Mouse (Mus musculus): ENCODE measurements around the gene Isca1. TPM values are rescaled to one million over a fixed set of nuclear protein-coding genes. Genes with fewer than 3 reads are reported as not detected.
"Not testable (repeated sequence)": the region's sequence is repeated elsewhere in the genome, so short reads cannot be mapped to it uniquely, and the experiment has no call there.

Isca1 gene
- polyA plus RNA-seq, 1 experiment from 2014 or later = 113 TPM

DNA sequence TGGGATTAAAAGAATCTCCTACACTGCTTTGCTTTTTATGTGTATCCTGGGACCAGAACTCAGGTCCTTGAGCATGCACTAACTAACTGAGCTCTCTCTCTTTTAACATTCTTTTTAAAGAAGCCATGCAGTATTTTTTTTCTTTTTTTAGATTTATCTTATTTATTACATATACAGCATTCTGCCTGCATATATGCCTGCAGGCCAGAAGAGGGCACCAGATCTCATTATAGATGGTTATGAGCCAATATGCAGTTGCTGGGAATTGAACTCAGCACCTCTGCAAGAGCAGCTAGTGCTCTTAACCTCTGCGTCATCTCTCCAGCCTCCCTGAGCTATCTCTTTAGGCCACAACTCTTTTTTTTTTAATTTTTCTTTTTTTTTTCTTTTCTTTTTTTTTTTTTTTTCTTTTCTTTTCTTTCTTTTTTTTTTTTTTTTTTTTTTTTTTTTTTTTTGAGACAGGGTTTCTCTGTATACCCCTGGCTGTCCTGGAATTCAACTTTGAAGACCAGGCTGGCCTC lies 10.2 kb upstream of the Isca1 start:
- WGBS = 96% methylated on average over 1 of the region's 1 CpGs
- H3K4me3 ChIP-seq; H3K27ac ChIP-seq; H3K9me3 ChIP-seq; H3K4me2 ChIP-seq (replicated peaks); H3K27me3 ChIP-seq; ATAC-seq (ENCODE audit: insufficient number of reproducible peaks, insufficient read depth, low FRiP score, low TSS enrichment); H3K4me1 ChIP-seq; H3K9ac ChIP-seq: not testable (repeated sequence)
- H3K36me3 ChIP-seq = peaks cover 90% of the 10 kb centered on the region

DNA sequence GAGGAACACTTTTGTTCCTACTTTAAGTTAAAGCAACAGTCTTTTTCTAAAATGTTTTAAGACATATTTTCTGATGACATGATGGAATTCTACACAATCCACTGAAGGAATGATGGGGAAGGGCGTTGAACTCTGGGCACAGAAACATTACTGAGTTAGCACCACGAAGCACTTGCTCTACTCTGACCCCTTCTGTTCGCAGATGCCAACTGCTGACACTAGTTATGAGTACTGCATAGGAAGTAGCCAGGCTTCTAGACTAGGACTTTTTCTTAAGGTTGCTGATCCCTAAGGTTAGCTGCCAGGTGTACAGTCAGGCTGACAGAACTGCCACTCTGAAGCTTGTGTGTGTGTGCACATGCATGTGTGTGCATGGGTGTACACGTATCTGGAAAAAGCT lies 9.6 kb upstream of the Isca1 start:
- WGBS = 89% methylated on average over 4 of the region's 4 CpGs
- ATAC-seq (ENCODE audit: insufficient number of reproducible peaks, insufficient read depth, low FRiP score, low TSS enrichment) = no peak
- H3K36me3 ChIP-seq = peaks cover 87% of the 10 kb centered on the region

DNA sequence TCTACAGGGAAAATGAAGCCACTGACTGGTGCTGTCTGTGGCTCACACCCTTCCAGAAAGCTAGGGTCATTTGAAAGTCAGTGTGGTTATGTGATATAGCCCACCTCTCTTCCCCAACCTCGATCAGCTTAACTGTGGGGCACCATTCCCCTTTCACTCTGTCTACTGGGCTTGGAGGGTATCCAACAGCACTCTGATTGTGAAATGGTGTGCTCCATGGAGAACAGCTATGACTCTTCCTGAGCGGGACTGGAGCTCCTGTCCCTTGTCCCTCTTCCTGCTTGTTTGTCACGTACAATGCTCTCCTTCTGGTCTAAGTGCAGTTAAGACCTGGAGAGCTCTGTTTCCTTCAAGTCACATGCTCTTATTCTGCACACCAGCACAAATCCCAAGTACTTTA lies 5.6 kb upstream of the Isca1 start:
- no peak overlapping the region for H3K4me2 ChIP-seq (replicated peaks)
- no peak for ATAC-seq (ENCODE audit: insufficient number of reproducible peaks, insufficient read depth, low FRiP score, low TSS enrichment)
- H3K9me3 ChIP-seq = no peaks in the 10 kb centered on the region
- H3K4me3 ChIP-seq = no peak overlapping the region
- no peaks in the 10 kb centered on the region for H3K27me3 ChIP-seq
- 0 out of 2 replicates have a peak, but pooled peaks cover 2% of the 10 kb centered on the region for H3K4me1 ChIP-seq
- peaks cover 61% of the 10 kb centered on the region for H3K36me3 ChIP-seq
- no peak overlapping the region for H3K9ac ChIP-seq
- WGBS = 86% methylated on average over 3 of the region's 3 CpGs
- H3K27ac ChIP-seq = no peak overlapping the region

More for the DNA sequence above, 9.6 kb upstream of the Isca1 start:
- H3K9me3 ChIP-seq = no peaks in the 10 kb centered on the region
- H3K9ac ChIP-seq = no peak overlapping the region
- H3K27ac ChIP-seq = no peak overlapping the region
- no peak overlapping the region for H3K4me3 ChIP-seq
- H3K4me2 ChIP-seq (replicated peaks) = no peak overlapping the region
- no peaks in the 10 kb centered on the region for H3K27me3 ChIP-seq
- H3K4me1 ChIP-seq = no peaks in the 10 kb centered on the region

DNA sequence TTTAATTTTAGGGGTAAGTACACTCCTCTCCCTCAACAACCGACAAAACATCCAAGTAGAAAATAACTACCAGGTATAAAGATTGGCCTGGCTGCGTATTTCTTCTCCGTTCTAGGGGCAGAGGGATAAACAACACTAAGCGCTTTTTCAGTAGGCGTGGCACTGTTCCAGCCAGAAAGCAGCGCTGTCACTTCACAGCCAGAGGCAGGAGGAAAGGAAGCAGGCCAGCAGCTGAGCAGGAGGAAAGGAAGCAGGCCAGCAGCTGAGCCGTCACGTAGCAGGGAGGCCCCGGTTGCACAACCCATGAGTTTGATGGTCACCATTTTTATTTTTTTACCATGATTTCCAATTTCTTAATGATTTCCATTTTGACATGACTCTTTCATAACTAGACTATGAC lies 1.6 kb upstream of the Isca1 start:
- peaks cover 25% of the 10 kb centered on the region for H3K4me1 ChIP-seq
- ATAC-seq (ENCODE audit: insufficient number of reproducible peaks, insufficient read depth, low FRiP score, low TSS enrichment) = no peak
- H3K36me3 ChIP-seq = peaks cover 31% of the 10 kb centered on the region
- H3K4me2 ChIP-seq (replicated peaks) = no peak overlapping the region
- WGBS = 66% methylated on average over 9 of the region's 9 CpGs
- no peaks in the 10 kb centered on the region for H3K9me3 ChIP-seq
- no peaks in the 10 kb centered on the region for H3K27me3 ChIP-seq
- H3K4me3 ChIP-seq = no peak overlapping the region
- peak overlapping the region; percentile 24; the same call in 1 of the 2 replicates for H3K9ac ChIP-seq
- peak overlapping the region; percentile 94 for H3K27ac ChIP-seq

DNA sequence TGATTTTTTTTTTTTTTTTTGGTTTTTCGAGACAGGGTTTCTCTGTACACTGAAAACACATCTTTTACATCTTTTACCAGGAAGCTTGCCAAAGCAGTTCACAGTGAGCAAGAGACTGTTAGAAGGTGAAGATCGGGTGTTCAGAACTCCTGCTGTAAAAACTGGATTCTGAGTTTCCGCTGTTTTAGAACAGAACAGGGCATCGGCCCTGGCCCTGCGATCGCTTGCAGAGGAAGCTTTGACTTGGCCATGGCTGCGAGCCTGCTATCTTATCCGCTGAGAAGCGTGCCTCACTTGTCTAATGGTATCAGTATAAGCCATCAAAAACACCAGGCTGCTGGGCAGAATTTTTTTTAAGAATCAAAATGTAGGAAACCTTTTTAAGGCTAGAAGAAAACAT lies 1.2 kb upstream of the Isca1 start:
- H3K27me3 ChIP-seq = no peaks in the 10 kb centered on the region
- WGBS = 73% methylated on average over 9 of the region's 9 CpGs
- H3K4me3 ChIP-seq = no peak overlapping the region
- ATAC-seq (ENCODE audit: insufficient number of reproducible peaks, insufficient read depth, low FRiP score, low TSS enrichment) = no peak
- peak overlapping the region; percentile 94 for H3K27ac ChIP-seq
- H3K9me3 ChIP-seq = no peaks in the 10 kb centered on the region
- peak overlapping the region; percentile 24; the same call in 1 of the 2 replicates for H3K9ac ChIP-seq
- H3K4me2 ChIP-seq (replicated peaks) = peak overlapping the region; percentile 75
- H3K4me1 ChIP-seq = peaks cover 29% of the 10 kb centered on the region
- H3K36me3 ChIP-seq = peaks cover 27% of the 10 kb centered on the region

DNA sequence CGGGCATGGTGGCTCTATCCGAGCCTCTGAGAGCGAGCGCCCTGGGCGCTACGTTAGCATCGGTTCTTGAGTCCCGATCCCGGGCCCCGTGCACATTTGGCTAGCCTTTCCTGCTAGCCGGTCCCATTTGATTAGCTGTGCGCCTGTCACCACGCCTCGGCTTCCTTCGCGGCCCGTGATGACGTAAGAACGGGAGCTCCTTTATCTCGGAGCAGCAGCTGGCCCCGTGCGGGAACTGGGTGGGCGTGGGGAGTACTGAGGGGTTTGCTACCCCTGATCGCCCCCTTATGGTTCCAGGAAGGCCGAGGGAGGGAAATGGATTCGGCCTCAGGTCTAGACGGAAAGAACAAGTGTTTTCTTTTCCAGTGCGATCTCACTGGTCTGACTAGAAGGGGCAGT lies 553 bp upstream of the Isca1 start:
- under 1% methylated on average over 28 of the region's 28 CpGs for WGBS
- Histone ChIP-seq H3K9me3 (no peaks in the 10 kb centered on the region), H3K4me2 (replicated peaks) (peak overlapping the region; percentile 75), H3K27me3 (no peaks in the 10 kb centered on the region), H3K4me3 (peak overlapping the region; percentile 85), H3K27ac (peak overlapping the region; percentile 94), H3K9ac (peak overlapping the region; percentile 62), H3K36me3 (peaks cover 22% of the 10 kb centered on the region; the same call in 1 of the 2 replicates), H3K4me1 (peaks cover 31% of the 10 kb centered on the region)
- peak; percentile 88 for ATAC-seq (ENCODE audit: insufficient number of reproducible peaks, insufficient read depth, low FRiP score, low TSS enrichment)

DNA sequence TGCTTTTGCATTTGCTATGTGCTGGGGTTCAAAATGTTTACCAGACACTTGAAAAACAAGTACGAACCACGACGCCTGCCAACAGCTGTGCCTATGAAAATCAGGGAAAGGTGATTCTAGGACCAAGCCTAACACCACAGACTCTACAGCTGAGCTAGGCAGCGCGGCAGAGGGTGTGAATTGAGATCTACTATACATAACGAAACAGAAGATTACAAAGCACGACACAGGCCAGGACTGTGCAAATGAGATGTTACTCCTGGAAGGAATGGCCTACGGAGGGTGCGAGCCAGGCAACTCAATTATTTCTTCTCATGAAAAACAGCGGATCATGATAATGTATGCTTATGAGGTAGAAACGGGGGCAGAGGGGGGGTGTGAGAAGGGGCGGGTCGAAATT lies 1.1 kb downstream of the Isca1 start:
- peak overlapping the region; percentile 80 for H3K9ac ChIP-seq
- H3K4me2 ChIP-seq (replicated peaks) = peak overlapping the region; percentile 75
- peaks cover 13% of the 10 kb centered on the region; the same call in 1 of the 2 replicates for H3K36me3 ChIP-seq
- no peaks in the 10 kb centered on the region for H3K27me3 ChIP-seq
- ATAC-seq (ENCODE audit: insufficient number of reproducible peaks, insufficient read depth, low FRiP score, low TSS enrichment) = no peak
- no peaks in the 10 kb centered on the region for H3K9me3 ChIP-seq
- peak overlapping the region; percentile 85 for H3K4me3 ChIP-seq
- peaks cover 31% of the 10 kb centered on the region for H3K4me1 ChIP-seq
- WGBS = 53% methylated on average over 13 of the region's 13 CpGs
- no peak overlapping the region for H3K27ac ChIP-seq

DNA sequence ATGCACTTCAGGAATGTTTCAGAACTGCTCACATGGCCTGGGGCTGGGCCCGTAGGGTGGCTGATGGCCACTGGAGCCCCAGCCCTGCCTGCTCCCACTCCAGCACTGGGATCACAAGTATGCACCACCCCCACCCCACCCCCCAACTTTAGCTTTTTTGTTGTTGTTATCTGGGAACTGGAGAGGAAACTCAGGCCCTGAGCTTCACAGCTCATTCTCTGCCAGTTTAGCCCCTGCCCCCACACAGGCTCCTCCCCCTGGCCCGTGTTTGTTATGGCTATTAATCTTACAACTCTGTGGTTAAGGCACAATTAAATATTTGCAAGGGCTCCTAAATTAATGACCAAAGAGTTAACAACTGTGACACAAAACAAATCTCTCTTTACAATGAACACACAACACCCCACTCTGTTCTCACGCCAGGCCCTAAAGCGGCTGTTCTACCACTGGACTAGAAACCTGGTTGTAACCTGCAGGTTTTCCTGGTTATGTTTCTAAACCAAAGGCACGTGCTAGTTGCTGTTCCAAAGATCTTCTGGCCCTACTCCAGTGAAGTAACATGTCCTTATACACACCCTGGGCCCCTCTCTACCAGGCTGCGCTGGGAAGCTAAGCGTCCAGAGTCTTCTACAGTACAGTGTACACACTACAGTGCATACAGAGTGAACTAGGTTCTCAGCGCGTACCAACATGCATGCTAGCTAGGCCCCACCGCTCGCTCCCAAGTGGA lies 2.7 kb downstream of the Isca1 start:
- H3K9ac ChIP-seq = no peak overlapping the region
- H3K36me3 ChIP-seq = peaks cover 9% of the 10 kb centered on the region
- H3K9me3 ChIP-seq = no peaks in the 10 kb centered on the region
- no peaks in the 10 kb centered on the region for H3K27me3 ChIP-seq
- no peak overlapping the region for H3K4me3 ChIP-seq
- no peak for ATAC-seq (ENCODE audit: insufficient number of reproducible peaks, insufficient read depth, low FRiP score, low TSS enrichment)
- 0 out of 2 replicates have a peak overlapping the region, but pooled peaks have one; percentile 14 for H3K4me2 ChIP-seq (replicated peaks)
- WGBS = 79% methylated on average over 11 of the region's 11 CpGs
- no peak overlapping the region for H3K27ac ChIP-seq
- peaks cover 31% of the 10 kb centered on the region for H3K4me1 ChIP-seq

DNA sequence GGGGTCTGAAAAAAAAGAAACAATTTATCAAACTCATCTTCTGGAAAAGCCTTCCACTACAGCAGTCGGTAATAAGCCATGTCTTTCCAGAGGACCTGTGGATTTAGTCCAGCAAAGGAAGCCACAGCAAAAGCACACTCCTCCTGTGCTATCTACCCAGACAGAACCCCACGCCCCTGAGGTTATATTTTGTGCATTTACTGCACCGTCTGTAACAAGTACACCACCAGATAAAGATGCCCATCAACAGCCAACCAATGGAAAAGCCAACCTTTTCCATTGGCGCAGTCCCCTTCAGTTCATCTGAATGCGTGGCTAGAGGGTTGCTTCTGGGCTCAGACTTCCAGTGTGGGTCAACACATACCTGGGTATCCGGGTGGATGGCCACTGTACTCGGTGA lies 6.8 kb downstream of the Isca1 start:
- H3K36me3 ChIP-seq = peaks cover 49% of the 10 kb centered on the region
- H3K27ac ChIP-seq = no peak overlapping the region
- H3K9ac ChIP-seq = no peak overlapping the region
- H3K4me3 ChIP-seq = no peak overlapping the region
- 93% methylated on average over 7 of the region's 7 CpGs for WGBS
- H3K9me3 ChIP-seq = no peaks in the 10 kb centered on the region
- H3K4me1 ChIP-seq = peaks cover 20% of the 10 kb centered on the region
- H3K4me2 ChIP-seq (replicated peaks) = no peak overlapping the region
- H3K27me3 ChIP-seq = no peaks in the 10 kb centered on the region
- ATAC-seq (ENCODE audit: insufficient number of reproducible peaks, insufficient read depth, low FRiP score, low TSS enrichment) = no peak

DNA sequence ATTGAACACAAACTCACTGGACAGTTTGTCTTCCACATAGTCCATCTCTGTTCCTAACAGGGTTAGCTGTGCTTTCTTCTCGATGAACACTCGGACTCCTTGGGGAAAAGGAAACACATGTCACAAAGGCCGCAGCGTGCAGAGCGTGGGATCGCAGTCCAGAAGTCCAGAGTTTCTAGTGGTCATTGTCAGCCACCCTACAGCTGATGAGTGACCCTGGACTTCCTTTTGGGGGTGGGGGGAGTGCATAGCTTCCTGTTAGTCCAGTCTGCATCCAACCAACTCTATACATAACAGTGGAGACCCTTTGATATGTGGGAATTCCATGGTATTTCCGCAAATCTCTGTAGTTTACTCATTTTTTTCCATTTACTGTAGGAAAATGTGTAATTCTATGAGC lies 12.7 kb downstream of the Isca1 start:
- Histone ChIP-seq H3K27me3 (no peaks in the 10 kb centered on the region), H3K36me3 (peaks cover 60% of the 10 kb centered on the region), H3K9ac (no peak overlapping the region), H3K9me3 (no peaks in the 10 kb centered on the region), H3K4me2 (replicated peaks) (no peak overlapping the region), H3K27ac (no peak overlapping the region), H3K4me1 (no peaks in the 10 kb centered on the region), H3K4me3 (no peak overlapping the region)
- no peak for ATAC-seq (ENCODE audit: insufficient number of reproducible peaks, insufficient read depth, low FRiP score, low TSS enrichment)
- 93% methylated on average over 7 of the region's 7 CpGs for WGBS

DNA sequence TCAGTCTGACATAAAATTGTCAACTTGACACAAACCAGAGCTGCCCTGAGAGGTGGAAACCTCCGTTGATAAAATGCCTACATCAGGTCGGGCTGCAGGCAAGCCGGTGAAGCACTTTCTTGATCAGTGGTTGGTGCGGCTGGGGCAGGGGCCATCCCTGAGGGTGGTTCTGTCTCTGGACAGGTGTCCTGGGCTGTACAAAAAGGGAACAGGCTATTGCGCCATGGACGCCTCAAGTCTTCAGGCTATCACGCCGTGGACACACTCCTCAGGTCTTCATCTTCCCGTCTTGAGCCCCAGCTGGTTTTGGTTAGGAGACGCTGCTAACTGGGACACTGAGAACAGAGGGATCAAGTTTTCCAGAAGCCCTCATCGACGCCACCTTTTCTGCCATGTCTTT lies 19.3 kb downstream of the Isca1 start:
- no peaks in the 10 kb centered on the region for H3K4me1 ChIP-seq
- H3K4me2 ChIP-seq (replicated peaks) = no peak overlapping the region
- ATAC-seq (ENCODE audit: insufficient number of reproducible peaks, insufficient read depth, low FRiP score, low TSS enrichment) = no peak
- H3K36me3 ChIP-seq = peaks cover 11% of the 10 kb centered on the region
- H3K4me3 ChIP-seq = no peak overlapping the region
- no peaks in the 10 kb centered on the region for H3K9me3 ChIP-seq
- H3K27ac ChIP-seq = no peak overlapping the region
- 47% methylated on average over 12 of the region's 12 CpGs for WGBS
- H3K27me3 ChIP-seq = no peaks in the 10 kb centered on the region
- H3K9ac ChIP-seq = no peak overlapping the region

DNA sequence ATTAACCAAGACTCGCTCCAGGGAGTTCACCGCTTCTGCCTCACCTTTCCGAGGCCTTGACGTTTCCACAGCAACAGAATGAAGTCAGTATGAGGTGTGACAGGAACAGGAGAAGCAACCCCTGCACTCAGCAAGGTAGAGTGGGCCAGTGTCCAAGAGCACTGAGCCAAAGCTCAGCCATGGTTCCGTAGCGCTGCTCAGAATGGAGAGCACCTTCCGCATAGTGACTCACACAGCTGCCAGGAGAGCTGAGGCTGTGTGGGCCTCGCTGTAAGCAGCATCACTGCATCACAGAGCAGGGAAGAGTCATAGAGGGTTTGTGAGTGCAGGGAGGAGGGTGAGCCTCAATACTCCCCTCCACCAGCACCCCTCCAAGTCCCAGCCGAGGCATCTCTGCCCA lies 22.9 kb downstream of the Isca1 start, which contains the start of gene 1700014D04Rik:
TSS of gene 1700014D04Rik (minus strand) at position 42 of the 400 bp plus-strand sequence.
- 81% methylated on average over 9 of the region's 9 CpGs for WGBS
- Histone ChIP-seq H3K9ac (no peak within 1 kb of the TSS), H3K36me3 (no peaks in the 10 kb centered on the region), H3K4me1 (no peaks in the 10 kb centered on the region), H3K27me3 (no peaks in the 10 kb centered on the region), H3K4me2 (replicated peaks) (no peak within 1 kb of the TSS), H3K27ac (no peak within 1 kb of the TSS), H3K4me3 (no peak within 1 kb of the TSS), H3K9me3 (no peaks in the 10 kb centered on the region)
- no peak for ATAC-seq (ENCODE audit: insufficient number of reproducible peaks, insufficient read depth, low FRiP score, low TSS enrichment)
